Mouse (Mus musculus): ENCODE measurements around the gene Hoxd11.

Hoxd11 gene

DNA sequence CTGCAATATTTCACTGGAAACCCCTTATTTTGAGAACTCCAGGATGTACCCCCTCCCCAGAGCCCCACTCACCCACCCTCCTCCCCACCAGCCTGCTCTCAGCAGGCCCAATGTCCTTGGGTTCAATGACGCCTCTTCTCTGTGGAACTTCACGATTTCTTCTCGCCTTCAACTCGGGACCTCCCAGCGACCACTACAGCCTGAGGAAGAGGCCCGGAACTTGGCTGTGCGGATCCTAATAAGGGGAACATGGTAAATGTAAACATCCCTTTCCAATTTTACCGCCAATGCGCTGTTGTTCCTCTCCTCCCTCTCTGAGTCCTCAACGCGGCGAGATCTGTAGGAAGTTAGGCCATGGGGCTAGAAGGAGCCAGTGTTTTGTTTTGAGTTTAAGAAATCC lies 4.7 kb downstream of the Hoxd11 start:
- DNase-seq (ENCODE audit: low read depth, low spot score) = no peak
- no peaks in the 10 kb centered on the region for H3K36me3 ChIP-seq (ENCODE audit: control insufficient read depth, insufficient read depth, low read length, poor library complexity, severe bottlenecking)

GRCm38 (mm10) chr2:74685059-74685603 lies 5.8 kb downstream of the Hoxd11 start:
- no peak for DNase-seq (ENCODE audit: low read depth, low spot score)
- H3K36me3 ChIP-seq (ENCODE audit: control insufficient read depth, insufficient read depth, low read length, poor library complexity, severe bottlenecking) = no peaks in the 10 kb centered on the region
- peaks cover 6% of the 10 kb centered on the region for H3K27me3 ChIP-seq (ENCODE audit: control insufficient read depth, insufficient read depth, low read length, poor library complexity, severe bottlenecking)

More for the DNA sequence above, 4.7 kb downstream of the Hoxd11 start:
- peaks cover 8% of the 10 kb centered on the region for H3K27me3 ChIP-seq (ENCODE audit: control insufficient read depth, insufficient read depth, low read length, poor library complexity, severe bottlenecking)

DNA sequence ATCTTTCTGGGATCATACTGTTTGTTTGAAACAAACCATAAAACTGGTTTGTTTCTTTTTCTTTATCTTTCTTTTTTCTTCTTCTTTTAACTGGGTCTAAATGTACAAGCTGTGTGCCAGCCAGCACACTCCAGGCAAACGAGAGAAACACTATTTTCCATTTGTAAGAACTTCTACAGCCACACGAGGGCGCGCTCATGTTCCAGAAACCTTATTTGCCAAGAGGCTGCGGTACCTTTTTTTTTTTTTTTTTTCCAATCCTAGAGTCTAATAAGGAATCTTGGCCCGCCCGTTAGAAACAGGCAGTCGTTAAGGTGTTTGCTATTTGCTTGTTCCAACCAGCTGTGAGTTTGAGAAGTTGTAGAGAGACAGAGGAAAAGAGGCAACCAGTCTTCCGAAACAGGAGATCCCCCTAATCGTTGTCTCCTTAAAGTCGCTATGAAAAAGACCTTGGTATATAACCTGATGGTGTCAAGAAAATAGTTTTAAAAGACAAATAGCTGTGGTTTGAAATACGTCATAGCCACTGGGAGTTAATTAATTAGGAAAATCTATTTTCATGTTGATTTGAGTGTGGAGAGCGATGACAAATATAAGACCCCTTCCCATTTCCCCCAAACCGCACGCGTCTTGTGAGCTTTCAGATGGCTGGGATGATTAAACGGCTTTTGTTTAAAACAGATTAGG lies 7.1 kb downstream of the Hoxd11 start:
- Histone ChIP-seq H3K27me3 (ENCODE audit: control insufficient read depth, insufficient read depth, low read length, poor library complexity, severe bottlenecking) (peaks cover 6% of the 10 kb centered on the region), H3K36me3 (ENCODE audit: control insufficient read depth, insufficient read depth, low read length, poor library complexity, severe bottlenecking) (no peaks in the 10 kb centered on the region)
- DNase-seq (ENCODE audit: low read depth, low spot score) = peak; percentile 51

- H3K27me3 ChIP-seq (ENCODE audit: control insufficient read depth, insufficient read depth, low read length, poor library complexity, severe bottlenecking) = peaks cover 6% of the 10 kb centered on the region
- no peak for DNase-seq (ENCODE audit: low read depth, low spot score)
- no peaks in the 10 kb centered on the region for H3K36me3 ChIP-seq (ENCODE audit: control insufficient read depth, insufficient read depth, low read length, poor library complexity, severe bottlenecking)
Measured at GRCm38 (mm10) chr2:74686988-74687697, 7.8 kb downstream of the Hoxd11 start.

GRCm38 (mm10) chr2:74687698-74688555 lies 8.6 kb downstream of the Hoxd11 start:
- DNase-seq (ENCODE audit: low read depth, low spot score) = no peak
- peaks cover 3% of the 10 kb centered on the region for H3K27me3 ChIP-seq (ENCODE audit: control insufficient read depth, insufficient read depth, low read length, poor library complexity, severe bottlenecking)
- H3K36me3 ChIP-seq (ENCODE audit: control insufficient read depth, insufficient read depth, low read length, poor library complexity, severe bottlenecking) = no peaks in the 10 kb centered on the region

DNA sequence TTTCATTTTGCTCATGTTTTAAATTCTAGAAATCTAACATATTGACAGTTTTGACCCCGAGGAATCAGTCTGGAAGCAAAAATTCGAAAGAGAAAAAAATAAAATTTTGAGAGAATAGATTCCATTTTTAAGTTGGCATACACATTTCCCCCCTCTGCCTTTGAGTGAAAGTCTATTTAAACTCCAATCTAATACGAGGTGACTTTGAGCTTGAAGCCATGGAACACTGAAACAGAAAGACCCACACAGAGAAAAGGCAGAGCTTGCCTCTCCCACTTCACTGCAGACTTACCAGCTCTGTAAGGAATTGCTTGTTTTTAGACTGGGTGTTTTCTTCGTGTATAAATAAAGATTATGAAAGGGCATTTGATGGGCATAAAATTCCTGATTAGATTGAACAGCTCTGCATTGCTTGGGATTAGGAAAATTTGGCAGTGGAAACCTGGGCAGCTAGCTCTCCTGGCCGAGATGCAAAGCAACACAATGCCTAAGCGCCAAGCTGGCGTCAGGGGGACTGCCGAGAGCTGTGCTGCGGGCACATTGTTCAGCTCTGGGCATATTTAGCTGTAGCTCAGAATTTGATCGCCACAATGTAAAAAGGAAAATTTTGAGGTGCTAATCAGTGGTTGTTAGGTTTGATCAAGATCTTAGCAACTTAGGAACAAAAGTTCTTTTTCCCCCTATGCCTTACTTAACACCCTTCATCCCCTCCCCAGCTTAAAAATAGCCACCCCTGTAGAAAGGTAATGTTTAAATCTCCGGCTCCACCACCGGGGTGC lies 9.6 kb downstream of the Hoxd11 start:
- Histone ChIP-seq H3K36me3 (ENCODE audit: control insufficient read depth, insufficient read depth, low read length, poor library complexity, severe bottlenecking) (no peaks in the 10 kb centered on the region), H3K27me3 (ENCODE audit: control insufficient read depth, insufficient read depth, low read length, poor library complexity, severe bottlenecking) (peaks cover 2% of the 10 kb centered on the region; the same call in 1 of the 2 replicates)
- DNase-seq (ENCODE audit: low read depth, low spot score) = no peak

GRCm38 (mm10) chr2:74689574-74690337 lies 10.4 kb downstream of the Hoxd11 start:
- Histone ChIP-seq H3K36me3 (ENCODE audit: control insufficient read depth, insufficient read depth, low read length, poor library complexity, severe bottlenecking) (no peaks in the 10 kb centered on the region), H3K27me3 (ENCODE audit: control insufficient read depth, insufficient read depth, low read length, poor library complexity, severe bottlenecking) (peaks cover 2% of the 10 kb centered on the region; the same call in 1 of the 2 replicates)
- no peak for DNase-seq (ENCODE audit: low read depth, low spot score)

GRCm38 (mm10) chr2:74690338-74690716 lies 11.0 kb downstream of the Hoxd11 start:
- no peaks in the 10 kb centered on the region for H3K36me3 ChIP-seq (ENCODE audit: control insufficient read depth, insufficient read depth, low read length, poor library complexity, severe bottlenecking)
- peaks cover 2% of the 10 kb centered on the region; the same call in 1 of the 2 replicates for H3K27me3 ChIP-seq (ENCODE audit: control insufficient read depth, insufficient read depth, low read length, poor library complexity, severe bottlenecking)
- DNase-seq (ENCODE audit: low read depth, low spot score) = no peak

- H3K36me3 ChIP-seq (ENCODE audit: control insufficient read depth, insufficient read depth, low read length, poor library complexity, severe bottlenecking) = no peaks in the 10 kb centered on the region
- DNase-seq (ENCODE audit: low read depth, low spot score) = no peak
- H3K27me3 ChIP-seq (ENCODE audit: control insufficient read depth, insufficient read depth, low read length, poor library complexity, severe bottlenecking) = peaks cover 2% of the 10 kb centered on the region; the same call in 1 of the 2 replicates
Measured at GRCm38 (mm10) chr2:74691022-74691951, 11.9 kb downstream of the Hoxd11 start, which contains the start of gene Hoxd10. Hoxd10 (plus strand) TSS chr2:74691924.

DNA sequence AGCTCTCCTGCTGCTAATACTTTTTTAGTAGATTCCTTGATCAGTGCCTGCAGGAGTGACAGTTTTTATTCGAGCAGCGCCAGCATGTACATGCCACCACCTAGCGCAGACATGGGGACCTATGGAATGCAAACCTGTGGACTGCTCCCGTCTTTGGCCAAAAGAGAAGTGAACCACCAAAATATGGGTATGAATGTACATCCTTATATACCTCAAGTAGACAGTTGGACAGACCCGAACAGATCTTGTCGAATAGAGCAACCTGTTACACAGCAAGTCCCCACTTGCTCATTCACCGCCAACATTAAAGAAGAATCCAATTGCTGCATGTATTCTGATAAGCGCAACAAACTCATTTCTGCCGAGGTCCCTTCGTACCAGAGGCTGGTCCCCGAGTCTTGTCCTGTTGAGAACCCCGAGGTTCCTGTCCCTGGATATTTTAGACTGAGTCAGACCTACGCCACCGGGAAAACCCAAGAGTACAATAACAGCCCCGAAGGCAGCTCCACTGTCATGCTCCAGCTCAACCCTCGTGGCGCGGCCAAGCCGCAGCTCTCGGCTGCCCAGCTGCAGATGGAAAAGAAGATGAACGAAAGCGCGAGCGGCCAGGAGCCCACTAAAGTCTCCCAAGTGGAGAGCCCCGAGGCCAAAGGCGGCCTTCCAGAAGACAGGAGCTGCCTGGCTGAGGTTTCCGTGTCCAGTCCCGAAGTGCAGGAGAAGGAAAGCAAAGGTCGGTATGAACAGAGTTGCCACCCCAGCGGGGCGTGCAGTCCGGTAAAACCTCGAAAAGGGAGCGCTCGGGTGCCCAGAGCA lies 12.8 kb downstream of the Hoxd11 start:
- Histone ChIP-seq H3K27me3 (ENCODE audit: control insufficient read depth, insufficient read depth, low read length, poor library complexity, severe bottlenecking) (peaks cover 2% of the 10 kb centered on the region; the same call in 1 of the 2 replicates), H3K36me3 (ENCODE audit: control insufficient read depth, insufficient read depth, low read length, poor library complexity, severe bottlenecking) (no peaks in the 10 kb centered on the region)
- DNase-seq (ENCODE audit: low read depth, low spot score) = no peak

DNA sequence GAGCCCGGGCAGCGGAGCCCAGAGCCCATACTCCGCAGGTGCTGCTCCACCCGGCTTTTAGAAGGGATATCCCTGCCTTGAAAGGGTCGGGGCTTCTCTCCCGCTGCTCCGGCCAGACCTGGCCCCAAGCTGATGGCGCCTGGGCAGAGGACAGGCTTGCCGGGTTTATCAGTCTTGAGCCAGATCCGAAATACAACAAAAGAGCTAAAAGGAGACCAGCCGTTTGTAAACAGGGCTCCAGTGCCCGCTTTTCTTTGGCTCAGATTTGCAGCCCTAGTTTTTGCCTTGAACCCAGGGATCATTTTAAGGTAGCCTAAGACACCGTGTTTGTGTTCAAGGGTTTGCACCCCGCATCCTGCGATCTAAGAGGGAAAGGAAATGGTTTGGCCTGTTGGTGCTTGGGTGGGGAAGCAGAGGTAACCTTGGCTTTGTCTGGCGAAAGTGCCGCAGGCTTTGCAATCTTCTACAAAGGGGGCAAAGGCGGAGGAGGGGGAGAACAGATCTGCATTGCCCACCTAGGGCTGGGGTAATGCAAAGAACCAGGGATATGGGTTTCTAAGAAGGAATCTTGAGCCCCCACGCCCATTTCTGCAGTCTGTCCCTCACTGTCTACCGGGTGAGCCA lies 13.6 kb downstream of the Hoxd11 start:
- Histone ChIP-seq H3K27me3 (ENCODE audit: control insufficient read depth, insufficient read depth, low read length, poor library complexity, severe bottlenecking) (peaks cover 2% of the 10 kb centered on the region; the same call in 1 of the 2 replicates), H3K36me3 (ENCODE audit: control insufficient read depth, insufficient read depth, low read length, poor library complexity, severe bottlenecking) (no peaks in the 10 kb centered on the region)
- DNase-seq (ENCODE audit: low read depth, low spot score) = no peak

DNA sequence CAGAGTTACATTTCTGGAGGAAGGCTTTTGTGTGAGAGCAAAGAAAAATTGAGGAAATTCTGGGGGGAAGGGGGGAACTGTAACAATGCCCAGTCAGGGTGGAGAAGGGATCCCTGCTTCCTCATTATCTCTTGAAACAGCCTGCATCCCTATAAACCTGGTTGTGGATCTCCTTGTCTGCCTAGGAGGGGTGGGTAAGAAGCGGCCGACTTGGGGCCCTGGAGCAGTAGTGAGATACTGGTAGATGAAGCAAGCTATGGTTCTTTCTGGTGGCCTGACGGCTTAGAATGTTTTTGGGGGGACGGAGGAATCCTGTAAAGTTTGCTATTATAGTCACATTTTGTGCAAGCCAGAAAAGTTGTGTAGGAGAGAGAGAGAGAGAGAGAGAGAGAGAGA lies 14.1 kb downstream of the Hoxd11 start:
- Histone ChIP-seq H3K27me3 (ENCODE audit: control insufficient read depth, insufficient read depth, low read length, poor library complexity, severe bottlenecking) (no peaks in the 10 kb centered on the region; the same call in 1 of the 2 replicates), H3K36me3 (ENCODE audit: control insufficient read depth, insufficient read depth, low read length, poor library complexity, severe bottlenecking) (no peaks in the 10 kb centered on the region)
- DNase-seq (ENCODE audit: low read depth, low spot score) = no peak

Data from splenic B cell, adult 2 months (primary cell).